Mouse (Mus musculus) midbrain, embryonic 16.5 days (tissue): ENCODE data around the gene Lrrc26. TPM values are rescaled to one million over a fixed set of nuclear protein-coding genes. Genes with fewer than 3 reads are reported as not detected.

Experiments
- ATAC-seq: fragments of 200-750 bp; cut with Nextera tagmentation; 2 replicates; pipeline ENCODE4 v1.8.0; 2017; ENCODE audit warnings: moderate TSS enrichment
- H3K27ac ChIP-seq: fragments of 300-500 bp; sonication (generic); 2 replicates; pipeline ENCODE4 v1.5.1; 2014; ENCODE audit warnings: mild to moderate bottlenecking, low read length, mixed read lengths
- H3K27me3 ChIP-seq: fragments of 300-500 bp; sonication (generic); 2 replicates; pipeline ENCODE4 v1.6.1; 2014; ENCODE audit warnings: low read depth, low read length, mixed read lengths; ENCODE audit not compliant: control insufficient read depth, insufficient read depth
- H3K36me3 ChIP-seq: fragments of 300-500 bp; sonication (generic); 2 replicates; pipeline ENCODE4 v1.6.1; 2014; ENCODE audit warnings: mild to moderate bottlenecking, low read length, moderate library complexity, mixed read lengths; ENCODE audit not compliant: control insufficient read depth, insufficient read depth
- H3K4me1 ChIP-seq: fragments of 300-500 bp; sonication (generic); 2 replicates; pipeline ENCODE4 v1.6.1; 2014; ENCODE audit warnings: mild to moderate bottlenecking, low read length, mixed read lengths; ENCODE audit not compliant: control insufficient read depth, insufficient read depth
- H3K4me2 ChIP-seq: fragments of 300-500 bp; sonication (generic); 2 replicates; pipeline ENCODE4 v1.6.1; 2014; ENCODE audit warnings: mild to moderate bottlenecking, low read length, mixed read lengths
- H3K4me3 ChIP-seq: fragments of 300-500 bp; sonication (generic); 2 replicates; pipeline ENCODE4 v1.5.1; 2014; ENCODE audit warnings: low read depth, mild to moderate bottlenecking, low read length, moderate library complexity, mixed read lengths
- H3K9ac ChIP-seq: fragments of 300-500 bp; sonication (generic); 2 replicates; pipeline ENCODE4 v1.6.1; 2014; ENCODE audit warnings: low read depth, low read length, mixed read lengths
- H3K9me3 ChIP-seq: fragments of 300-500 bp; sonication (generic); replicated peaks from 2 replicates; pipeline ENCODE4 v1.6.1; 2014; ENCODE audit warnings: mild to moderate bottlenecking, low read length, mixed read lengths; ENCODE audit not compliant: control insufficient read depth, poor library complexity, severe bottlenecking
- WGBS: fragments of 180-500 bp; shearing (Covaris S2); extraction: QIAGEN DNeasy Blood & Tissue Kit; methylation state at CpG from one replicate; pipeline ENCODE4 v1.1.7; 2014; 5-methylcytosine and 5-hydroxymethylcytosine counted together
- polyA plus RNA-seq: library from polyadenylated mRNA; unstranded; fragments of >200 nt; fragmentation: Nextera tagmentation; extraction: Ambion mirVana; gene quantifications from 2 replicates; pipeline ENCODE4 v1.2.1, GENCODE M21; 2015

Lrrc26 gene
- polyA plus RNA-seq, 1 experiment from 2014 or later, result not detected

DNA sequence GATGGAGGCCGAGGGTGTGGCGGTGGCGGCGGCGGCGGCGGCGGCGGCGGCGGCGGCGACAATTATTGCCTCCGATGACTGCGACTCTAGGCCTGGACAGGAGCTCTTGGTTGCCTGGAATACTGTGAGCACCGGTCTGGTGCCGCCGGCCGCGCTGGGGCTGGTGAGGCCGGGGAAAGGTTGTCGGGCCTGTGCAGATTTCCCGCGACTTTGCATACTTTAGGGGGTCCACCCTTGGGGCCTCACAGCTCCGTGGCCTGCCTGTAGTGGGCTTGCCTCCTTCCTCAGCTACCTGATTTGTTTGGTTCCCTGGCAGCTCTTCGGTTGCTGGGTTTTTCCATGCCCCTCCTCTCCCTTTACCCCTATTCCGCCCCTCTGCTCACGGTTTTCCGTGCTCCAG, 17.2 kb upstream of the Lrrc26 start:
- H3K4me1 ChIP-seq, result peaks cover 29% of the 10 kb centered on the region
- peak overlapping the region; percentile 99 for H3K4me2 ChIP-seq
- under 1% methylated on average over 29 of the region's 29 CpGs for WGBS
- H3K9me3 ChIP-seq, result no peaks in the 10 kb centered on the region
- peak overlapping the region; percentile 94 for H3K9ac ChIP-seq
- H3K36me3 ChIP-seq, result peaks cover 23% of the 10 kb centered on the region
- peak overlapping the region; percentile 73 for H3K27ac ChIP-seq
- ATAC-seq, result peak; percentile 72
- no peaks in the 10 kb centered on the region for H3K27me3 ChIP-seq
- peak overlapping the region; percentile 89 for H3K4me3 ChIP-seq

DNA sequence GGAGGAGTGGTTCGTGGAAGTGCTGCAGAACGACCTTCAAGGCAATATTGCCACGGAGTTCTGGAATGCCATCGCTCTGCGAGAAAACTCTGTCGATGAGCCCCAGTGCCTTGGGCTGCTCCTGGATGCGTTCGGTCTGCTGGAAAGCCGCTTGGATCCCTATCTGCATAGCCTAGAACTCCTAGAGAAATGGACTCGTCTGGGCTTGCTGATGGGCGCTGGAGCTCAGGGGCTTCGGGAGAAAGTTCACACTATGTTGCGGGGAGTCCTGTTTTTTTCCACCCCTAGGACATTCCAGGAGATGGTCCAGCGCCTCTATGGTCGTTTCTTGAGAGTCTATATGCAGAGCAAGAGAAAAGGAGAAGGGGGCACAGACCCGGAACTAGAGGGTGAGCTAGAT, 16.7 kb upstream of the Lrrc26 start:
- H3K27me3 ChIP-seq, result no peaks in the 10 kb centered on the region
- ATAC-seq, result no peak
- H3K27ac ChIP-seq, result peak overlapping the region; percentile 73
- H3K4me3 ChIP-seq, result peak overlapping the region; percentile 89
- H3K9ac ChIP-seq, result peak overlapping the region; percentile 94
- H3K36me3 ChIP-seq, result peaks cover 28% of the 10 kb centered on the region
- peak overlapping the region; percentile 99 for H3K4me2 ChIP-seq
- peaks cover 28% of the 10 kb centered on the region for H3K4me1 ChIP-seq
- WGBS, result 42% methylated on average over 16 of the region's 16 CpGs
- H3K9me3 ChIP-seq, result no peaks in the 10 kb centered on the region

DNA sequence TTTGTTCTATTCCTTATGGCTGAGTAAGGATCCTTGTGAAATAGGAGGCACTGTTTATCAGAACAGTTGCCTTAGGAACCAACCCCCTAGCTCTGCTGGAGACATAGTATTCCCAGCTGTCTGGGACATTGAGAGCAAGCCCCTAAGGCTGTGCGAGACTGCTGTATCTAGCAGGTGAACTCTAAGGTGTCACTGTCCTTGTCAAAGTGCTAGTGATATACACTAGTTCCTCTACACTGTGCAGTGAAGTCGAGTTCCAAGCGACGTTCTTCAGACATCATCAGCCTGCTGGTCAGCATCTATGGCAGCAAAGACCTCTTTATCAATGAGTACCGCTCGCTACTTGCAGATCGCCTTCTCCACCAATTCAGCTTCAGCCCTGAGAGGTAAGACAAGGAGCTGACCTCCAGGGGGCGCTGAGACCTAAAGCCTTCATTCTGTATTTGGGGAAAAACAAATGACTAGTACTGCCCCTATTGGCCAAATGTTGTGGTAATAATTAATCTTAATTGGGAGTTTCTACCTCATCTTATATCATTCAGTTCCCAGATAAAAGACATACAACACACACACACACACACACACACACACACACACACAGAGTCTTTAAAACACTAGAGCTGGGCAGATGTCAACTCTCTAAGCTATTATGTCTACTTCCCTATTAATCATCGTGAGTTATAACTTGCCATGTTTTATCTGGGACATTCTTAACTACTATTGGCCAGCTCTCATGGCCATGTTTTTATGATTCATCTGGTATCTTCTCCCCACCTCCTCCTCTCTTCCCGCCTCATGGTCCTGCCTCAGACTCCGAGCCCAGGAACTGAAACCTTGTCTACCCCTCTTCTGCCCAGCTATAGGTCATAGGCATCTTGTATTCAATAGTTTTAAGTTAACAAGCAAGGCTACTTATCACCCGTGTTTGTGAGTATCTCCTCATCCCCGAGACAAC, 10.5 kb upstream of the Lrrc26 start:
- peak; percentile 51 for ATAC-seq
- H3K4me2 ChIP-seq, result no peak overlapping the region
- no peak overlapping the region for H3K9ac ChIP-seq
- no peaks in the 10 kb centered on the region for H3K27me3 ChIP-seq
- 62% methylated on average over 13 of the region's 13 CpGs for WGBS
- peaks cover 48% of the 10 kb centered on the region for H3K36me3 ChIP-seq
- no peaks in the 10 kb centered on the region for H3K9me3 ChIP-seq
- H3K4me1 ChIP-seq, result 0 out of 2 replicates have a peak, but pooled peaks cover 2% of the 10 kb centered on the region
- H3K4me3 ChIP-seq, result no peak overlapping the region
- no peak overlapping the region for H3K27ac ChIP-seq

DNA sequence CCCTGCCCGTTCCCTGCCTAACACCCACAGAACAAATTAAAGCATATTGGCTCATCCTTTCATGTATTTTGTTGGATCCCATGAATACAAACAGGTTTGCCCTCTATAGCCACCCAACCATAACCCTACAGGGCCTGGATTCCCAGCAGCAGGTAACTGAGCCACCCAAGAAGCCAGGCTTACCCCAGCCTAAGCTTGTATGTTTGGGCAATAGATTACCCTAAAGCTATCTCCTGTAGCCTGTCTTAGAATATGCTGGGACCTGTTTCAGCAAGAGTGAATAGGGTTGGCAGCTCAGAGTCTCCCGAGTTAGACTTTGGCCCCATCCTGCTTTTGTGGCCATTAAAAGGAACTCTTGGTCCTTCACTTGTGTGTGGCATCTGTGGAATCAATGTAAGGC, 4.2 kb upstream of the Lrrc26 start:
- Histone ChIP-seq H3K4me3 (no peak overlapping the region), H3K9me3 (no peaks in the 10 kb centered on the region), H3K27ac (no peak overlapping the region), H3K27me3 (peaks cover 19% of the 10 kb centered on the region), H3K9ac (no peak overlapping the region), H3K36me3 (peaks cover 27% of the 10 kb centered on the region), H3K4me1 (peaks cover 8% of the 10 kb centered on the region), H3K4me2 (no peak overlapping the region)
- no peak for ATAC-seq
- WGBS, result 92% methylated on average over 2 of the region's 2 CpGs

DNA sequence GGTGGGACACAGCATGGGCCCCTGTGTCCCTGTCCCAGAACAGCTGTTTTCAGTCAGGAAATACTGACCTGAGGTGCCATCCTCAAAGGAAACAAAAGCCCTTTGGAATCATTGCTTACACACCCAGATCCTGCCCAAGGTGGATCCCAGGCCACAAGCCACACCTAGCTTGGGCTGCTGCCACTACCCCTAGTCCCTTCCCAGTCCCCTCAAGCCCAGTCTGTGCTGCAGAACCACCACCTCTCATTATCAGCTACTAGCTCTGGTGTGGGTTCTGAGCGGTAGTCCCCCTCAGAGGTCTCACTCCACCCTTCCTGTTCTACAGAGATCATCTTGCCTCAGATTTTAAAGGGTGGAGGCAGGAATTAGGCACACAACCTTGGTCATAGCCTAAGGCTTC, 3.4 kb upstream of the Lrrc26 start:
- Histone ChIP-seq H3K36me3 (peaks cover 22% of the 10 kb centered on the region), H3K4me2 (no peak overlapping the region), H3K27ac (no peak overlapping the region), H3K9me3 (no peaks in the 10 kb centered on the region), H3K4me3 (no peak overlapping the region), H3K27me3 (peaks cover 26% of the 10 kb centered on the region), H3K4me1 (peaks cover 14% of the 10 kb centered on the region), H3K9ac (no peak overlapping the region)
- ATAC-seq, result no peak
- 87% methylated on average over 1 of the region's 1 CpGs for WGBS

DNA sequence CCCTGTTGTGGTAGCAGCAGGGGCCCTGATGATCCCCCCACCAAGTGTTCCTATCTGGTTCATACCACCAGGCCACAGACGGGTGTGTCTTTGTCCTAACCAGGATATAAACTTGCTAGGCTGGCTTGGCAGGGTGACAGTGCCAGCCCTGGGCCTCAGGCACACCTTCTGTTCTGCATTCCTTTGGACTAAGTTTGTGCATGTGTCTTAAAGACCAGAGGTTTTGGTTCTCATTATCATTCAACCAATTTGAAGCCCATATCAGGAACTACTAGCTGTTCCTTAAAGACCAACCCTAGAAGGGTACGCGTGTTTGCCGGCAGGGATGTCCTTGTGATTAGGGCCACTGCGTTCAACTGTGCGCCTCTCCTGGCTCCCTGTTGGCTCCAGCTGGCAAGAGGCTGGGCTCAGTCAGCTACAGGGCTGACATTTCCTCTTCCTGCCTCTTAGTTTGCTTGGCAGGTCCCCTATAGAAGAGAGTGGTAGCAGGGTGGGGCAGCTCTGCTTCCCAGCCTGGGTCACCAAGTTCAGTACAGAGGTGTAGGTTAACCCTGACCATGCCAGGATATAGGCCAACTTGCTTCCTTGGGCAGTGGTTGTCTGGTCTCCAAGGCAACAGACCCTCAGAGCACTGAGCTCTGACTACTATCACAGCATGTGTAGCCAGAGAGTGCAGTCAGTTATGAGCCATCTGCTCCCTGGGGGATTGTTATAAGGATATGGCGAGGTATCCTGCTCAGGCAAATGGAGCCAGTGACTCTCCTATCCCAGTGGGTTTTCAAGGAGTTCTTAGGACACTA, 2.7 kb upstream of the Lrrc26 start:
- peaks cover 22% of the 10 kb centered on the region for H3K36me3 ChIP-seq
- no peak overlapping the region for H3K27ac ChIP-seq
- no peak overlapping the region for H3K4me3 ChIP-seq
- H3K9ac ChIP-seq, result no peak overlapping the region
- H3K27me3 ChIP-seq, result peaks cover 33% of the 10 kb centered on the region
- peaks cover 18% of the 10 kb centered on the region for H3K4me1 ChIP-seq
- no peak overlapping the region for H3K4me2 ChIP-seq
- no peak for ATAC-seq
- no peaks in the 10 kb centered on the region for H3K9me3 ChIP-seq
- WGBS, result 59% methylated on average over 7 of the region's 7 CpGs

DNA sequence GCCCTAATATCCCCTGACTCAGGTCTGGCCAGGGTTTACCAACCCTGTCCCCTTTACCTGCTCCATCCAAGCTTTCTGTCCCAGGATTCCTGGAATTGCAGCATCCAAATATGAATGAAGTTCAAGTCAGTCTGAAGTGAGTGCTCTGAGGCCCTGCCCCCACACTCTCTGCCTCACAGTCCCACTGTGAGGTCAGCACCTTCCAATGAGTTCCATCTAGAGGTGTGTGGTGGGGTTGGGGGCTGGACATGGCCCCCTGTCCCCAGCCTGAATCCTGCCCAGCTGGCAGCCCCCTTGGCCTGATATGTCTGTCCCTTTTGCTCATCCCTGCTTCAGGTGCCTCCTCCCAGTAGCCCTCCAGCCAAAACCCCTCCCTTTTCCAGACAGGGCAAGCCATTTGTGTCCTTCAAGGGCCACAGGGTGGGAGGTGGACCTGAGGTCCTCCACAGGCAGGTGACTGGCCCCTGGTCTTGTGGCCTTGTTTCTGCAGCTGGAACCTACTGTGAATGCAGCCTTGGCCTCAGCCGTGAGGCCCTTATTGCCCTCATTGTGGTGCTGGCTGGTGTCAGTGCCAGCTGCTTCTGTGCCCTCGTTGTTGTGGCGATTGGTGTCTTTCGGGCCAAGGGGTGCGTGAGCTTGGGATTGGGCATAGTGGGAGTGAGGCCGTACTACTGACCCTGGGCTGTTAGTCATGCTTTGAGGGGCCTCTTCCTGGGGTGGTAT, 1.6 kb upstream of the Lrrc26 start, which contains the start of gene Tmem210:
TSS of gene Tmem210 (plus strand) at position 219 of the 723 bp plus-strand sequence.
- Histone ChIP-seq H3K4me1 (peaks cover 23% of the 10 kb centered on the region), H3K9me3 (no peaks in the 10 kb centered on the region), H3K4me2 (no peak within 1 kb of the TSS), H3K27me3 (peaks cover 43% of the 10 kb centered on the region), H3K4me3 (no peak within 1 kb of the TSS), H3K9ac (no peak within 1 kb of the TSS), H3K27ac (no peak within 1 kb of the TSS), H3K36me3 (peaks cover 19% of the 10 kb centered on the region)
- no peak for ATAC-seq
- WGBS, result 81% methylated on average over 6 of the region's 6 CpGs

DNA sequence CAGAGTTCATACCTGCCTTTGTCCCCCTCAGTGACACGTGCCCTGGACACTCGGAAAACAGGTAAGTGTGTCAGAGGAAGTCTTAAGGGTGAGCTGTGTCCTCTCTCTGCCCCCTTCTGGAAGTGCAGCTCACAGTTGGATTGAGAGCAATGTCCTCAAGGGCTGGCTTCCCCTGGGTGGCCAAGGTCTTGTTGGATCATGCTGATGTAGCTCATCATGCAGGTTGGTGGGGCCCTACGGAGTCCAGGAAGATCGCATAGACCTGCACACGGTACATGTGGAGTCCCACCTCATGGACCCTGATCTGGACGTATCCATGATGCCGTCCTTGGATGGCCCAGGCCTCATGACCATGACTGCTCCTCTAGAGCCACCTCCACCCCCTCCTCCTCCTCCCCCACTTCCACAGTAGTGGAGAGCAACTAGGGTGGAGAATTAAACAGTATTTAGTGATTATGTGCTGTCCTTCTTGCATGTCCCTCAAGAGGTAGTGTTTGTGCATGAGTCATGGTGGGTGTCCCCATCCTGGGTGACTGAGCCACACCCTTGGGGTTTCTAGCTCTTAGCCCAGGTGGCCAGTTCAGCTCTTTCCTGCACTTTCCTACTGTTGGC, 875 bp upstream of the Lrrc26 start:
- H3K27ac ChIP-seq, result no peak overlapping the region
- 86% methylated on average over 7 of the region's 7 CpGs for WGBS
- peaks cover 23% of the 10 kb centered on the region for H3K4me1 ChIP-seq
- peaks cover 19% of the 10 kb centered on the region for H3K36me3 ChIP-seq
- H3K9me3 ChIP-seq, result no peaks in the 10 kb centered on the region
- H3K4me2 ChIP-seq, result no peak overlapping the region
- ATAC-seq, result no peak
- H3K4me3 ChIP-seq, result no peak overlapping the region
- no peak overlapping the region for H3K9ac ChIP-seq
- H3K27me3 ChIP-seq, result peaks cover 50% of the 10 kb centered on the region
